Mouse (Mus musculus) brain, embryonic 14.5 days (tissue): ENCODE results near the gene Engase.

Source experiments
- CTCF ChIP-seq: fragments of 200-500 bp; IDR thresholded peaks from 2 replicates; pipeline ENCODE4 v1.5.1; 2012; ENCODE audit warnings: inconsistent platforms, mild to moderate bottlenecking, moderate library complexity, borderline replicate concordance; ENCODE audit not compliant: insufficient read depth, insufficient read length; ENCODE audit errors: extremely low read depth
- POLR2A ChIP-seq: fragments of 200-500 bp; IDR thresholded peaks from 2 replicates; pipeline ENCODE4 v1.6.1; 2012; ENCODE audit warnings: mild to moderate bottlenecking, inconsistent platforms, borderline replicate concordance; ENCODE audit not compliant: poor library complexity, insufficient read depth, insufficient read length, severe bottlenecking; ENCODE audit errors: extremely low read depth

- TF ChIP-seq POLR2A (no peak), CTCF (no peak)
Observed at GRCm38 (mm10) chr11:118447346-118447745, 29.3 kb upstream of the Engase start.
